Mouse (Mus musculus): Measurements from ENCODE around the gene Hapln2. TPM values are rescaled to one million over a fixed set of nuclear protein-coding genes. Genes with fewer than 3 reads are reported as not detected.

Hapln2 gene
- polyA plus RNA-seq, 2 experiments: 0.15 to 0.29 TPM

- peak overlapping the region; percentile 14; the same call in 1 of the 2 replicates for H3K9ac ChIP-seq (ENCODE audit: low read depth, low read length, severe bottlenecking)
- peak; percentile 86 for ATAC-seq (ENCODE audit: low FRiP score, low read depth)
Observed at GRCm38 (mm10) chr3:88022322-88023191, 4.8 kb downstream of the Hapln2 start.

GRCm38 (mm10) chr3:88010634-88011265, 16.6 kb downstream of the Hapln2 start:
- Histone ChIP-seq H3K36me3 (ENCODE audit: control insufficient read depth, insufficient read depth, low read length) (no peaks in the 10 kb centered on the region), H3K27me3 (ENCODE audit: control insufficient read depth, insufficient read depth, low read length) (no peaks in the 10 kb centered on the region), H3K9me3 (ENCODE audit: control insufficient read depth, low read length) (no peaks in the 10 kb centered on the region), H3K4me1 (ENCODE audit: control insufficient read depth, insufficient read depth, low read length) (no peaks in the 10 kb centered on the region), H3K4me3 (replicated peaks; ENCODE audit: low read length) (no peak overlapping the region), H3K27ac (replicated peaks; ENCODE audit: low read depth, low read length) (no peak overlapping the region), H3K9ac (ENCODE audit: low read depth, low read length, severe bottlenecking) (no peak overlapping the region), H3K4me2 (replicated peaks; ENCODE audit: low read depth, low read length, severe bottlenecking) (no peak overlapping the region)
- TF ChIP-seq POLR2A (IDR thresholded peaks at IDR 0.05; ENCODE audit: borderline replicate concordance, extremely low read depth, insufficient read depth, insufficient read length): no peak
- no peak for ATAC-seq (ENCODE audit: low FRiP score, low read depth)
- no peak for DNase-seq (ENCODE audit: low spot score)
- 9% methylated on average over 6 of the region's 6 CpGs for WGBS

More at GRCm38 (mm10) chr3:88022322-88023191, 4.8 kb downstream of the Hapln2 start:
- Histone ChIP-seq H3K9me3 (ENCODE audit: control insufficient read depth, low read length) (no peaks in the 10 kb centered on the region), H3K27me3 (ENCODE audit: control insufficient read depth, insufficient read depth, low read length) (peaks cover 72% of the 10 kb centered on the region), H3K4me1 (ENCODE audit: control insufficient read depth, insufficient read depth, low read length) (peaks cover 6% of the 10 kb centered on the region), H3K4me3 (replicated peaks; ENCODE audit: low read length) (peak overlapping the region; percentile 46), H3K4me2 (replicated peaks; ENCODE audit: low read depth, low read length, severe bottlenecking) (peak overlapping the region; percentile 87), H3K27ac (replicated peaks; ENCODE audit: low read depth, low read length) (no peak overlapping the region), H3K36me3 (ENCODE audit: control insufficient read depth, insufficient read depth, low read length) (no peaks in the 10 kb centered on the region)
- TF ChIP-seq POLR2A (IDR thresholded peaks at IDR 0.05; ENCODE audit: borderline replicate concordance, extremely low read depth, insufficient read depth, insufficient read length): no peak
- WGBS: under 1% methylated on average over 44 of the region's 66 CpGs
- DNase-seq (ENCODE audit: low spot score): peak; percentile 77

GRCm38 (mm10) chr3:88005822-88006786, 21.3 kb downstream of the Hapln2 start:
- H3K9me3 ChIP-seq (ENCODE audit: control insufficient read depth, low read length): no peaks in the 10 kb centered on the region
- no peak overlapping the region for H3K27ac ChIP-seq (replicated peaks; ENCODE audit: low read depth, low read length)
- no peak for DNase-seq (ENCODE audit: low spot score)
- no peak for TF ChIP-seq POLR2A (IDR thresholded peaks at IDR 0.05; ENCODE audit: borderline replicate concordance, extremely low read depth, insufficient read depth, insufficient read length)
- H3K4me3 ChIP-seq (replicated peaks; ENCODE audit: low read length): no peak overlapping the region
- no peak for ATAC-seq (ENCODE audit: low FRiP score, low read depth)
- H3K4me2 ChIP-seq (replicated peaks; ENCODE audit: low read depth, low read length, severe bottlenecking): no peak overlapping the region
- no peak overlapping the region for H3K9ac ChIP-seq (ENCODE audit: low read depth, low read length, severe bottlenecking)
- no peaks in the 10 kb centered on the region for H3K36me3 ChIP-seq (ENCODE audit: control insufficient read depth, insufficient read depth, low read length)
- peaks cover 30% of the 10 kb centered on the region for H3K27me3 ChIP-seq (ENCODE audit: control insufficient read depth, insufficient read depth, low read length)
- no peaks in the 10 kb centered on the region for H3K4me1 ChIP-seq (ENCODE audit: control insufficient read depth, insufficient read depth, low read length)
- WGBS: 76% methylated on average over 18 of the region's 18 CpGs

- peaks cover 8% of the 10 kb centered on the region; the same call in 1 of the 2 replicates for H3K4me1 ChIP-seq (ENCODE audit: control insufficient read depth, insufficient read depth, low read length)
- no peak overlapping the region; the same call in 1 of the 2 replicates for H3K4me2 ChIP-seq (replicated peaks; ENCODE audit: low read depth, low read length, severe bottlenecking)
- H3K4me3 ChIP-seq (replicated peaks; ENCODE audit: low read length): no peak overlapping the region
- no peak overlapping the region for H3K9ac ChIP-seq (ENCODE audit: low read depth, low read length, severe bottlenecking)
- H3K27me3 ChIP-seq (ENCODE audit: control insufficient read depth, insufficient read depth, low read length): peaks cover 67% of the 10 kb centered on the region
- WGBS: 4% methylated on average over 17 of the region's 17 CpGs
- no peak for TF ChIP-seq POLR2A (IDR thresholded peaks at IDR 0.05; ENCODE audit: borderline replicate concordance, extremely low read depth, insufficient read depth, insufficient read length)
- DNase-seq (ENCODE audit: low spot score): no peak
- no peaks in the 10 kb centered on the region for H3K36me3 ChIP-seq (ENCODE audit: control insufficient read depth, insufficient read depth, low read length)
- H3K9me3 ChIP-seq (ENCODE audit: control insufficient read depth, low read length): no peaks in the 10 kb centered on the region
- no peak; the same call in 1 of the 2 replicates for ATAC-seq (ENCODE audit: low FRiP score, low read depth)
- H3K27ac ChIP-seq (replicated peaks; ENCODE audit: low read depth, low read length): no peak overlapping the region
Observed at GRCm38 (mm10) chr3:88002291-88002976, 24.9 kb downstream of the Hapln2 start.
